Mouse (Mus musculus): ENCODE measurements around the gene Cfap61.

GRCm38 (mm10) chr2:146168017-146168803, 233.6 kb downstream of the Cfap61 start:
- TF ChIP-seq CTCF (IDR thresholded peaks at IDR 0.05; ENCODE audit: extremely low read depth, insufficient read length, insufficient replicate concordance, low read depth, low read length) (no peak), POLR2A (IDR thresholded peaks at IDR 0.05; ENCODE audit: low read depth, low read length) (no peak)
